Mouse (Mus musculus): ENCODE results near the gene Tango6. TPM values are rescaled to one million over a fixed set of nuclear protein-coding genes. Genes with fewer than 3 reads are reported as not detected.
"Not testable (repeated sequence)": the region's sequence is repeated elsewhere in the genome, so short reads cannot be mapped to it uniquely, and the experiment has no call there.

Tango6 gene
- polyA plus RNA-seq, 1 experiment, result 14.1 TPM

- TF ChIP-seq CTCF (IDR thresholded peaks at IDR 0.05; ENCODE audit: low read depth, low read length), result no peak
- TF ChIP-seq POLR2A (IDR thresholded peaks at IDR 0.05; ENCODE audit: insufficient read depth, low read length), result no peak
- Histone ChIP-seq H3K9ac (ENCODE audit: low read depth, poor library complexity, severe bottlenecking) (no peak overlapping the region), H3K27me3 (ENCODE audit: control insufficient read depth, insufficient read depth, low read length, poor library complexity, severe bottlenecking) (no peaks in the 10 kb centered on the region), H3K4me3 (ENCODE audit: low read depth, low read length) (no peak overlapping the region), H3K27ac (ENCODE audit: insufficient read depth, low read length) (no peak overlapping the region), H3K9me3 (replicated peaks; ENCODE audit: control insufficient read depth, insufficient read depth, low read length, poor library complexity, severe bottlenecking) (no peaks in the 10 kb centered on the region), H3K36me3 (ENCODE audit: control insufficient read depth, insufficient read depth, low read length, poor library complexity, severe bottlenecking) (no peaks in the 10 kb centered on the region), H3K4me1 (ENCODE audit: control insufficient read depth, insufficient read depth, low read length) (no peaks in the 10 kb centered on the region)
These were observed 118.4 kb downstream of the Tango6 start for GRCm38 (mm10) chr8:106801261-106801660.

GRCm38 (mm10) chr8:106802384-106803137 lies 119.7 kb downstream of the Tango6 start:
- not testable (repeated sequence) for H3K4me3 ChIP-seq (ENCODE audit: low read depth, low read length); H3K9ac ChIP-seq (ENCODE audit: low read depth, poor library complexity, severe bottlenecking); H3K27me3 ChIP-seq (ENCODE audit: control insufficient read depth, insufficient read depth, low read length, poor library complexity, severe bottlenecking); H3K27ac ChIP-seq (ENCODE audit: insufficient read depth, low read length); H3K4me1 ChIP-seq (ENCODE audit: control insufficient read depth, insufficient read depth, low read length); H3K36me3 ChIP-seq (ENCODE audit: control insufficient read depth, insufficient read depth, low read length, poor library complexity, severe bottlenecking); H3K9me3 ChIP-seq (replicated peaks; ENCODE audit: control insufficient read depth, insufficient read depth, low read length, poor library complexity, severe bottlenecking)

- Histone ChIP-seq H3K9ac (ENCODE audit: low read depth, poor library complexity, severe bottlenecking) (no peak overlapping the region), H3K27ac (ENCODE audit: insufficient read depth, low read length) (no peak overlapping the region), H3K27me3 (ENCODE audit: control insufficient read depth, insufficient read depth, low read length, poor library complexity, severe bottlenecking) (no peaks in the 10 kb centered on the region), H3K4me3 (ENCODE audit: low read depth, low read length) (no peak overlapping the region), H3K36me3 (ENCODE audit: control insufficient read depth, insufficient read depth, low read length, poor library complexity, severe bottlenecking) (no peaks in the 10 kb centered on the region), H3K4me1 (ENCODE audit: control insufficient read depth, insufficient read depth, low read length) (no peaks in the 10 kb centered on the region), H3K9me3 (replicated peaks; ENCODE audit: control insufficient read depth, insufficient read depth, low read length, poor library complexity, severe bottlenecking) (no peaks in the 10 kb centered on the region)
- TF ChIP-seq CTCF (IDR thresholded peaks at IDR 0.05; ENCODE audit: low read depth, low read length), result peak; percentile 24
- no peak for TF ChIP-seq POLR2A (IDR thresholded peaks at IDR 0.05; ENCODE audit: insufficient read depth, low read length)
- no peak for TF ChIP-seq EP300 (IDR thresholded peaks at IDR 0.05; ENCODE audit: insufficient read depth, low read depth, low read length)
These were observed 123.0 kb downstream of the Tango6 start for GRCm38 (mm10) chr8:106805859-106806258.

- Histone ChIP-seq H3K4me3 (ENCODE audit: low read depth, low read length) (no peak overlapping the region), H3K9me3 (replicated peaks; ENCODE audit: control insufficient read depth, insufficient read depth, low read length, poor library complexity, severe bottlenecking) (no peaks in the 10 kb centered on the region), H3K27me3 (ENCODE audit: control insufficient read depth, insufficient read depth, low read length, poor library complexity, severe bottlenecking) (no peaks in the 10 kb centered on the region), H3K36me3 (ENCODE audit: control insufficient read depth, insufficient read depth, low read length, poor library complexity, severe bottlenecking) (no peaks in the 10 kb centered on the region), H3K27ac (ENCODE audit: insufficient read depth, low read length) (no peak overlapping the region), H3K4me1 (ENCODE audit: control insufficient read depth, insufficient read depth, low read length) (no peaks in the 10 kb centered on the region), H3K9ac (ENCODE audit: low read depth, poor library complexity, severe bottlenecking) (no peak overlapping the region)
- TF ChIP-seq EP300 (IDR thresholded peaks at IDR 0.05; ENCODE audit: insufficient read depth, low read depth, low read length), result no peak
- no peak for TF ChIP-seq CTCF (IDR thresholded peaks at IDR 0.05; ENCODE audit: low read depth, low read length)
- no peak for TF ChIP-seq POLR2A (IDR thresholded peaks at IDR 0.05; ENCODE audit: insufficient read depth, low read length)
These were observed 124.6 kb downstream of the Tango6 start for GRCm38 (mm10) chr8:106807461-106807860.

GRCm38 (mm10) chr8:106809726-106810125 lies 126.9 kb downstream of the Tango6 start:
- Histone ChIP-seq H3K9me3 (replicated peaks; ENCODE audit: control insufficient read depth, insufficient read depth, low read length, poor library complexity, severe bottlenecking) (no peaks in the 10 kb centered on the region), H3K36me3 (ENCODE audit: control insufficient read depth, insufficient read depth, low read length, poor library complexity, severe bottlenecking) (no peaks in the 10 kb centered on the region), H3K27ac (ENCODE audit: insufficient read depth, low read length) (no peak overlapping the region), H3K27me3 (ENCODE audit: control insufficient read depth, insufficient read depth, low read length, poor library complexity, severe bottlenecking) (no peaks in the 10 kb centered on the region), H3K9ac (ENCODE audit: low read depth, poor library complexity, severe bottlenecking) (no peak overlapping the region), H3K4me1 (ENCODE audit: control insufficient read depth, insufficient read depth, low read length) (no peaks in the 10 kb centered on the region), H3K4me3 (ENCODE audit: low read depth, low read length) (no peak overlapping the region)
- TF ChIP-seq CTCF (IDR thresholded peaks at IDR 0.05; ENCODE audit: low read depth, low read length), result no peak

GRCm38 (mm10) chr8:106810406-106810805 lies 127.5 kb downstream of the Tango6 start:
- no peaks in the 10 kb centered on the region for H3K27me3 ChIP-seq (ENCODE audit: control insufficient read depth, insufficient read depth, low read length, poor library complexity, severe bottlenecking)
- H3K4me1 ChIP-seq (ENCODE audit: control insufficient read depth, insufficient read depth, low read length), result no peaks in the 10 kb centered on the region
- no peak for TF ChIP-seq POLR2A (IDR thresholded peaks at IDR 0.05; ENCODE audit: insufficient read depth, low read length)
- no peak for TF ChIP-seq EP300 (IDR thresholded peaks at IDR 0.05; ENCODE audit: insufficient read depth, low read depth, low read length)
- no peak for TF ChIP-seq CTCF (IDR thresholded peaks at IDR 0.05; ENCODE audit: low read depth, low read length)

More at GRCm38 (mm10) chr8:106810406-106810805, 127.5 kb downstream of the Tango6 start:
- Histone ChIP-seq H3K9ac (ENCODE audit: low read depth, poor library complexity, severe bottlenecking) (no peak overlapping the region), H3K9me3 (replicated peaks; ENCODE audit: control insufficient read depth, insufficient read depth, low read length, poor library complexity, severe bottlenecking) (no peaks in the 10 kb centered on the region), H3K36me3 (ENCODE audit: control insufficient read depth, insufficient read depth, low read length, poor library complexity, severe bottlenecking) (no peaks in the 10 kb centered on the region), H3K4me3 (ENCODE audit: low read depth, low read length) (no peak overlapping the region), H3K27ac (ENCODE audit: insufficient read depth, low read length) (no peak overlapping the region)
